Mouse (Mus musculus): ENCODE data around the gene Atp6v1f. TPM values are rescaled to one million over a fixed set of nuclear protein-coding genes. Genes with fewer than 3 reads are reported as not detected.

Gene Atp6v1f
- 169 and 183 TPM in 2 replicates for total RNA-seq (2021)
- long read RNA-seq, experiment 1, transcript Atp6v1f-201 (2 exons, 703 nt) = major isoform, 179 of 184 reads
- long read RNA-seq, experiment 1, partial matches to known transcripts = 0 of 184 reads
- long read RNA-seq, experiment 1, other reads (novel, unspliced or antisense) = 5 of 184 reads
- long read RNA-seq, experiment 2, transcript Atp6v1f-201 (2 exons, 703 nt) = major isoform, 168 of 182 reads
- long read RNA-seq, experiment 2, partial matches to known transcripts = 0 of 182 reads
- long read RNA-seq, experiment 2, other reads (novel, unspliced or antisense) = 14 of 182 reads

DNA sequence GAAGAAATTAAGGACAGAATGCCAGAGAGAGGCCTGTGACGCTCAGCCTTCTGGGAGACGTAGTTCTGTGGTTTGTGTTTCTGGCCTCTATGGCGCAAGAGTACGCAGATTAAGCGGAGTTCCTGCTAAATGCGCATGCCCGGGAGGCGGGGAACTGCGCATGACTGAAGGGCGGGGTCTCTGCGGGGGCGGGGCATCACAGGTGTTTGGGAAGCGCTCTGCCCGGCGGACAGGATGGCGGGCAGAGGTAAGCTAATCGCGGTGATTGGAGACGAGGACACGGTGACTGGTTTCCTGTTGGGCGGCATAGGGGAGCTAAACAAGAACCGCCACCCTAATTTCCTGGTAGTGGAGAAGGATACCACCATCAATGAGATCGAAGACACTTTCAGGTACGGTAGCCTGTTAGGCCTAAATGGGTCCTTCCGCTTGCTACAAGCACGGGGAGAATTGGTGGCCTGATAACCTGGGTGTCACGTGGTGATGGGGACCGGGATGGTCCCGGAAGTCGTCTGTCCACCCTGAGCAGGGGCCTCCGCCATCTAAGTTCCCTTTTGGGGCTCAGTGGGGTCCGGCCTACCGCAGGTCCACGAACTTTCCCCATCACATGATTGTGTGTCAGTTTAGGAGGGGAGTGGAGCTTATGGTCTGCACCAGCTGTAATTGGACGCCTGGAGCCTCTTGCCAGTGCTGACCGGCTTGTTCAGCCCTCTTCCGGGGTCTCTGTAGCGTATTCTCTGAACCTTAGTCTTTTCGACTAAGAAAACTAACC is at the start of gene Atp6v1f:
TSS of gene Atp6v1f (plus strand) at position 136 of the 772 bp plus-strand sequence.
- DNase-seq = peak; percentile 97

GRCm38 (mm10) chr6:29420596-29420995 is 46.9 kb upstream of the Atp6v1f start:
- DNase-seq = no peak

- DNase-seq = no peak
Observed at GRCm38 (mm10) chr6:29425118-29425517, 42.4 kb upstream of the Atp6v1f start.

GRCm38 (mm10) chr6:29426331-29426730 is 41.2 kb upstream of the Atp6v1f start:
- no peak for DNase-seq

- DNase-seq = no peak
Observed at GRCm38 (mm10) chr6:29428171-29428570, 39.3 kb upstream of the Atp6v1f start.

DNA sequence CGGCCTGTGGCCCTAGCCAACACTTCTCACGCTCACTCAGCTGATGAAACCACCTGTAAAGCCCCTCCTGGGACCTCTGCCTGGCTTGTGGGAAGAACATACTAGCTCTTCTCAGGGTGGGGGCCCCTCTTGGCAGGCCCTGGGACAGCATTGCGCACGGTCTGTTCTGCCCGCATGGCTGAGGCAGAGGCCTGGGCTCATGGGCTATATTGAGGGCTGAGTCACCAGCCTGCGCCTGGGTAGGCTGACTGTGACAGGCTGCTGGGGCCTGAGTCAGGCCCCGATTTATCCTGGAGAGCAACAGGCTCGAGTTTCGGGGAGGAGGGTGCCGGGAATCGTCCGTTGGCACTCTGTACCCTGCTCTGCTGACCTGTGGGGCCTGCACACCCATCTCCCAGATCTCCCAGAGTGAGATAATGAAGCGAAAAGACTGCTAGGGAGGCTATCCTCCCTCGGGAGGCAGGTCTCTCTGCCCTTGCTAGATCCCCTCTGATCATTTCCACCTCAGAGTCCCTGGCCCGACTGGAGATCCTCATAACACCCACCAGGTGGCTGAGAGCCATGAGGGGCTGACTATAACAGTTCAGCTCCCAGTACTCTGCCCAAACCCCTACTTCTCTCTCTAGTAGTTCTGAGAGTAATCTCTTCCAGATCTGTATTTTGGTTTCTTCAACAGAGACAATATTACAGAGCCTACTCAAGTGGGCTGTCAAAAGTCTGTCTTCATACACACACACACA is 36.7 kb upstream of the Atp6v1f start:
- DNase-seq = no peak

- DNase-seq = no peak
Observed at GRCm38 (mm10) chr6:29431473-29431872, 36.0 kb upstream of the Atp6v1f start.

DNA sequence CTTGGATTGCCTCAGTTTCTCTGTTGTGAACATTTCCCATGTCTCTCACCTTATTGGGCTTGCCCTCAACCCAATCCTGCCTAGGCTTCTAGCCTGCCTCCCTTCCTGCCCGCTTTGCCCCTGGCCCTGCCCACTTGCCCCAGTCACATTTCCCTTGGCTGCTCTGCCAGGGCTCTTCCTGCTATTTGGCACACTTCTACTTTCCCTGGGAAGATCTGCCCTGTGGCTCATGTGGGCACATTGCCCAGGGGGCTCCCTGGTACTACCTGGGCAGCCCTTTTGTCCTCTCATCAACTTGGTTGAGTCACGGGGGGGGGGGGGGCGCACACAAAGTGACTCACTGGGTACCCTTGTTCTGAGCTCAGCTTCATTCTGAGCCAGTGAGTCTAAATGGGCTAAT is 35.4 kb upstream of the Atp6v1f start:
- no peak for DNase-seq

- no peak for DNase-seq
Observed at GRCm38 (mm10) chr6:29432676-29433037, 34.9 kb upstream of the Atp6v1f start.

- peak; percentile 51 for DNase-seq
Observed at GRCm38 (mm10) chr6:29433038-29433803, 34.3 kb upstream of the Atp6v1f start, which contains the start of gene Flnc. TSS of gene Flnc (plus strand) at chr6:29433256.

DNA sequence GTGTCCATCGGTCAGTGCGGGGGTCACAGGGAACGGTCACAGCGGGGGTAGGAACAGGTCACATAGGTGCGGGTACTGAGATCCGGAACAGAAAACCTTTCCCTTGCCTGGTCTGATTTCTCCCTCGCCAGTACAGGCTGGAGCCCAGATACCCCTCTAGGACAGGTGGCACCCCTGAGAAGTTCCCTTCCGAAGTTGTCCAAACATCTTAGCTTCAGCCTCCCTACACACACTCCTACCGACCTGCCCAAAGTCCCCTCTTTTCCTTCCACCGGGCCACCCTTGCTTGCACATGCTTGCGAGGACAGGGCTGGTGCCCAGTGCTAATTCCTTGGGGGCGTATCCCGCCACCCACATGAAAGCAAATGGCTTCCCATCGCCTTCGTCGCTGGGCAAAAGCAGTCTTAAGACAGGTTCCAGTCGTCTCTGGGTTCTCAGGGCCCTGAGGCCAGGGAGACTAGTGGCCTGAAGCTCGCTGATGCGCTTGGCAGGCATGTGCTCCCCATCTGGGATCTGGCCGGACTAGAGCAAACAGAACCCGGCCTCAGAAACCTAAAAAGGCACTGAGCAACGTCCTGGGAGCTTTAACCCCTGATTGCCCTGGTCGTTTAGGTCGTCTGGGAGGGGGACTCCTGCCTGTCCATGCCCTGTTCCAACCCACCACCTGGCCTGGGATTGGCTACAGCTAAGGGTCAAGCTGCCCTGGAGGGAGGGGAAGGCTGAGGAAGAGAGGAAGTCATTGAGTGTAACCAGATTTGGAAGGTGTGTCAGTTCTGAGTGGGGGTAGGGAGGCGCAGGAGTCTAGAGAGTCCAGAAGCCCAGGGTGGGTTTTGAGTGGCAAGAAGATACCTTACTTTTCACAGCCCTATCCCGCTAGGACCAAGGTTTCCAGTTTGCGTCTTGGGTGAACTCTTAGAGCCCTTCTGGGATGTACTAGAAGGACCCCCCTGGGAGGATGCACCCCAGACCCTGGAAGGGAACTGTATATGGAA is 33.4 kb upstream of the Atp6v1f start:
- DNase-seq = no peak

- DNase-seq = no peak
Observed at GRCm38 (mm10) chr6:29434911-29435691, 32.4 kb upstream of the Atp6v1f start.

- no peak for DNase-seq
Observed at GRCm38 (mm10) chr6:29435940-29436451, 31.5 kb upstream of the Atp6v1f start.

DNA sequence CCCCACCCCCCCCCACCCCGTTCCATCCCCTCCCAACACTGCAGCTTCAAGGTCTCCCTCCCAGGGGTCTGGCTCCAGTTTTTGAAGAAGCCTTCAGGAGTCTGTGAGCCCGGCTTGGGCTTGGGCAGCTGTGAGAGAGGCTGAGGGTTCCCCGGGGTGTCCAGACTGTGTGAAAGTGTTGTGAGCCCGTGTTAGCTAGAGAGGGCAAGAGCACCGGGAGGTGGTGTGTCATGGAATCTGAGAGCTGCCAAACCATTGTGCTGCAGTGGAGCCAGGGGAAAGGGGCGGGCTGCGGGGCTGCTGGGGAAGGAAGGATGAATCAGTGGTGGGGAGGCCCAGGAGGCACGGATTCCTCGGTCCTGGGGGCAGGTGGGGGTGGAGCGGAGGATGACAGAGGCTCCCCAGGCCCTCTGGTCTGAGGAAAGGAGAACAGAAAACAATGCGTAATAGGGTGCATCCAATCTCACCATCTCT is 31.0 kb upstream of the Atp6v1f start:
- DNase-seq = peak; percentile 67

DNA sequence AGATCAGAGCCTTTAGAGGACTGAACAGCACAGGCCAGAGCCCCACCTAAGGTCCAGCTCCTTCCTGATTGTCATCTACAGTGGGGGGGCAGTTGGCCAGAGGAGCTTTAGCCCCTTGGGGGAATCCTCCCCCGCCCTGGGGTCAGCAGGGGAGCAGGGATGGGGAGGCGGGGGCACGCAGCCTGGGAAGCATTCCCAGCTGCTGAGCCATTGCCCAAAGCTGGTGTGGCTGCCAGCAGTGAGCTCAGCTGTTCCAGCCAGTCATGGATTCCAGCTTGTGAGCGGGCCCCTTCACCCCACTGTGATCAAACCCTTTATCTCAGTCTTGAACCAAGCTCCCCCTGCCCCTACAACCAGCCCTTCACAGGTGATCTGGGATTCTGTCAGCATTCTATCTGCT is 28.3 kb upstream of the Atp6v1f start:
- no peak for DNase-seq

- DNase-seq = no peak
Observed at GRCm38 (mm10) chr6:29439789-29440188, 27.7 kb upstream of the Atp6v1f start.

- DNase-seq = peak; percentile 75
Observed at GRCm38 (mm10) chr6:29444773-29445172, 22.7 kb upstream of the Atp6v1f start.

GRCm38 (mm10) chr6:29445354-29445753 is 22.2 kb upstream of the Atp6v1f start:
- DNase-seq = no peak

- DNase-seq = no peak
Observed at GRCm38 (mm10) chr6:29449858-29450257, 17.7 kb upstream of the Atp6v1f start.

DNA sequence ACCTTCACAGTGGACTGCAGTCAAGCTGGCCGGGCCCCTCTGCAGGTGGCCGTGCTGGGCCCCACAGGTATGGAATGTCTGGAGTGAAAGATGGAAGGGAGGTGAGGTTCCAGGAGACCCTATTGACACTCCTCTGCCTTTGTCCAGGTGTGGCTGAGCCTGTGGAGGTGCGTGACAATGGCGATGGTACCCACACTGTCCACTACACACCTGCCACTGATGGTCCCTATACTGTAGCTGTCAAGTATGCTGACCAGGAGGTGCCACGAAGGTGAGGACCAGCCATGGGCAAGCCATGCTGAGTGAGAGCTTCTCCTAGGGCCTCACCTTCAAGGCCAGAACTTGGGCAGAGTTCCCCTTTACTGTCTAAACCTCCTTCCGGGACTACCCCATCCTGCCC is 16.9 kb upstream of the Atp6v1f start:
- DNase-seq = no peak
